Mouse (Mus musculus): ENCODE results near the gene Gm6526.
"Not testable (repeated sequence)": the region's sequence is repeated elsewhere in the genome, so short reads cannot be mapped to it uniquely, and the experiment has no call there.

Gm6526 gene

DNA sequence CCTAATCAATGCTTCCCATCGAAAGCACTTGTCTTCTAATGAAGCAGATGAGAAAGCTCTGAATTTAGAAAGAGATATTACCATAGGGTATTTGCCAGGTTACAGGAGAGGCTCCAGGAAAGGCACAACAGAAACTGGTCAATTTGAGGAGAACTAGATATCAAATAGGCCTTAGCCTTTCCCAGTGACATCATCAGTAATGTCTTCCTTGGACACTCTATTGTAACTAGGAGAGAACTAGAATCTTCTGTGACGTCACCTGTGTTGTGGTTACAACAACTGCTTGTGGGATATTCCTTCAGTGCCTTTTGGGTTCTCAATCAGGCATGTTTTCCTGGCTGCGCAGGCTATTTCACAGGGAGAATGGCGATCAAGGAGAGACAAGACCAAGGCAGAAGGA is at the start of gene Gm6526:
Gene Gm6526 (plus strand): TSS at position 301 of the 400 bp plus-strand sequence.
- DNase-seq: not testable (repeated sequence)

DNA sequence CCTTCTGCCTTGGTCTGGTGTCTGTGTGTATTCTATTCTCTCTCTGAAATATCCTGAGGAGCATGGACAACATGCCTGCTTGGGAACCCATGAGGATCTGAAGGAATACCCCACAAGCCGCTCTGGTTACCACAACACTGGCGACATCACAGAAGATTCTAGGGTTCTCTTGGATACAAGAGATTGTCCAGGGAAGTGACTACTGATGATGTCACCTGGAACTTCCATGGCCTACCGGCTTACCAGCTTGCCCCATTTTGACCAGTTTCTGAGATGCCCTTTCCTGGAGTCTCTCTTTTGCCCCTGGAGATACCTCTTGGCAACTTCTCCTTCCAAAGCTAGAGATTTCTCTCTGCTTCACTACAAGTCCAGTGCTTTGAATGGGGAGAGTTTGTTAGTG is 20.3 kb upstream of the Gm6526 start, which contains the start of gene Gm16506:
Gene Gm16506 (minus strand): TSS at position 101 of the 400 bp plus-strand sequence.
- DNase-seq: not testable (repeated sequence)

DNA sequence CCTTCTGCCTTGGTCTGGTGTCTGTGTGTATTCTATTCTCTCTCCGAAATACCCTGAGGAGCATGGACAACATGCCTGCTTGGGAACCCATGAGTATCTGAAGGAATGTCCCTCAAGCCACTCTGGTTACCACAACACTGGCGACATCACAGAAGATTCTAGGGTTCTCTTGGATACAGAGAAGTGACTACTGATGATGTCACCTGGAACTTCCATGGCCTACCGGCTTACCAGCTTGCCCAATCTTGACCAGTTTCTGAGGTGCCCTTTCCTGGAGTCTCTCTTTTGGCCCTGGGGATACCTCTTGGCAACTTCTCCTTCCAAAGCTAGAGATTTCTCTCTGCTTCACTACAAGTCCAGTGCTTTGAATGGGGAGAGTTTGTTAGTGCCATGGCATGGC is 37.0 kb downstream of the Gm6526 start, which contains the start of gene Gm8180:
Gene Gm8180 (minus strand): TSS at position 101 of the 400 bp plus-strand sequence.
- not testable (repeated sequence) for DNase-seq

DNA sequence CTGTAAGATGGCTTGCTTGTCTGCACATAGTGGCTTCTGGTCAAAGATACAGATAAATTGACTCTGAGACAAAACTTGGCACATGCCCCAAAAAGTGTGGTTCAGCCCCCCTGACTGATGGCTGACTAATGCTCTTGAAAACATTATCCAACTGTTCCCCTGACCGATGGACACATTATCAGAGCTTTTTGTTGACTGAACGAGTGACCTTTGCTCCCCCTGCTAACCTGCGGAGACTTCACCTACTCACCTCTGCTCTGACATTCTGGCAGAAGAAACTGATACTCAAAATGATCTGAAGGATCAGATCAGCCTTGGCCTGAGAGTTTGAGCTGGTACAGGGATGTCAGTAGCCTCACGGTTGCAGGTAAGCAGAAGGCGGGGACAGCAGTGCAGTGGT is 46.1 kb downstream of the Gm6526 start:
- not testable (repeated sequence) for DNase-seq

DNA sequence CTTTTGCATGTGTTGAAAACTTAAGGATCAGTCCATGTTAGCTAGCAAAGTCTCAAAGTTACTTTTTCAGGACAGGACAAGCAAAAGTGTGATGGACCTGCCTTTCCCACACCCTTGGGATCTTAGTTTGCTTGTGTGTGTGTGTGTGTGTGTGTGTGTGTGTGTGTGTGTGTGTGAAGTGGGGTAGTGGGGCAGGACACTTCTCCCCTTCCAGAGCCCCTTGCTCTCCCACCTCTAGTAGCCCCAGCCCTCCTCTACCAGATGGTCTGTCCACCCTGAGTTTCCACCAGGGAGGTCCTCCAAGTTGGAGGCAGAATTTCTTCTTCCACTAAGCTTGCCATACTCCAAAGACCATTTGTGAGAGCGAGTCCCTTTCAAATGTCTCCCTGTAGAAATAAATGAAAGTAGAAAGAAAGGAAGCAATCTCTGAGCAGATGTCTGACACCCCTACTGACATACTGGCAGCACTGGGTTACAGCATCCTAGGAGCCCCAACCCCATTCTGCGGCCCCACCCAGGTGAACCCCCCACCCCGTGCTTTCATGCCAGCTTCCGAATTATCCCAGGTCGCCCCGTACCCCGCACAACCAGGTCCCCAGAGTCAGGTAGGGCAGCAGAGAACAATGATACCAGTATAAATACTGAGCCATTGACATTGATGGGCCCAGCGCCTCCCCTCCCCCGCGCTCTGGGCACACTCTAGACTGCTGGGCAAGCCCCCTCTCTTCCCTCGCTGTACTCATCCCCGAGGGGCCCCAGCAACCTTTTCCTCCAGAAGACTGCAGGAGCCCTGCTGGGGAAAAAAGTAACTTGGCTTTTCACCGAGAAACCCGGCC is 48.6 kb downstream of the Gm6526 start:
- DNase-seq: no peak

DNA sequence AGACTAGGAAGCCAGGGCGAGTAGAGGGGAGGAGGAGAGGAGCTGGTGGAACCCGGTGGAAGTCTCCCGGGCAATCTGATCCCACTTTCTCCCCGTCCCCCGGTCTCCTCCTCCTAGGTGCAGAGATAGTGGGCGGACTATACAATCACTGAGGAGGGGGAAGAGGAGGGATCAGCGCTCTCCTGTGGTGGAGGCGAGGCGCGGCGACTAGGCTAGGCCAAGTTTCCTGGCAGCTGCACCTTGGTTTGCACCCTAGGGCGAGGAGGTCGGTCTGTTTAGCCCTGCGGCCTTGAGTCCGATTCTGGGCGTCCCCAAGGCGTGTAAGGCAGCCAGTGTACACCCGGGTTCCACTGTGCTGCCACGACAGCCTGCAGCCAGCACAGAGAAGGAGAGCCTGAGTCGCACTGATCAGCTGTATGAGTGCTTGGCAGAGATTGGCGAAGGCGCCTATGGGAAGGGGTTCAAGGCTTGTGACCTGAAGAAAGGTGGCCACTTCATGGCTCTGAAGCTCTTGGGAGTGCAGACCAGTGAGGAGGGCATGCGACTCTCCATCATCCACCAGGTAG is 49.3 kb downstream of the Gm6526 start:
- DNase-seq: not testable (repeated sequence)

DNA sequence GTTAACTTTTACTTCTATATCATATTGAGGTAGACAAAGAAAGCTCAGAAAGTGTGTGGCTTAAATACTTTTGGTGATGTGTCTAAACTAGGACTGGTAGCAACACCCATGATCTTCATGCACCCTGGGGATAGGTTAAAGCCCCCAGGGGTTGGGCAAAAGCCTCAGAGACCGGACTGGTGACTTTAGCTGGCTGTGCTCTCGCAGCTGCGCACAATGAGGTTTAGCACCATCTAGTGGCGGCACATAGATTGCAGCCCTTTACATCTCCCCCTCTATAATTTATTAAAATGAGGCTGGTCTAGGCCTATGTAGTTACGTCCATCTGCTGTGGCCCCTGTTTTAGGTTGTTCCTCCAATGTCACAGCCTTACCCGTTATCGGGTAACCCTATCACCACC is 56.8 kb downstream of the Gm6526 start:
- not testable (repeated sequence) for DNase-seq

Measured in lung, postnatal 36 days (tissue).